Mouse (Mus musculus): ENCODE results near the gene Ntmt1.
A peak's percentile ranks its signal among the peaks of the same experiment; 100 is the strongest.

The Ntmt1 gene

DNA sequence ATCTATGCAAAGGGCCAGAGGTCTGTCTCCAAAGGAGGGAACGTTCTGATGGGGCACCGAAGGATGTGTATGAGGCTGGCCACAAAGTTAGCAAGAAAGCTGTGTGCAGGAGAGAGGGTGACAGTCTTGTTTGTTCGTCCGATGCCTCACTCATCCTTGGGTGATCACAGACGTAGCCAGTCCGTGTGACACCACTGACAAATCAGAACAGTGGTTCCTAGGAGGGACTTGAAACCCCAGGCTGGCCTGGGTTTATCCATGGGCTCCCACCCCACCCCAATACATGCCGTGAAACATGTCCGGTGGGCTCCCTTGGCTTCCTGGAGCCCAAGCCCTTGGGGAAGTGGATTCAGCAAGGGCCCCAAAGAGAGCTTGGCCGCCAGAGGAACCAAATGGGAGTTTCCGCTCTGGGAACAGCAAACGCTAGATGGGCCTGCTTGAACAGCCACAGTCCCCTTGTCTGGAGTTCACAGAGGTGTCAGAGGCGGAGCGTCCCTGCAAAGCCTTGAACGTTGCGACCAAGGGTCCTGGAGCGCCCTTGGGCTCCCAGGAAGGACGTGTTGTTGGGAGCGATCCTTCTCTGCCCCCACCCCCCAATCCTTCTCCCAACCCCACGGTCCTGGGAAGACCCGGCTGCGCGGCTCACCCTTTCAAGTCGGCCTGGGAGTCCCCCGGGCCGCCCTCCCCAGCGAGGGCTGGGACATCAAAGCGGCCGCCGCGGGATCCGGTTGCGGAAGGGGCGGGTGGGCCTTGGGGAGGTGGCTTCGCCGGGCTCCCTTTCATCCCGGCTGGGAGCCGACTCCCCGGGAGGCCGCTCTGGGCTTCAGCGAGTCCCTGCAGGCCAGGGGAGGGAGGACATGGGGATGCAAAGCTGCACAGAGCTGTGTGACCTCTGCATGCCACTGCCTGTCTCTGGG lies 23.3 kb upstream of the Ntmt1 start:
- peak; percentile 84 for DNase-seq (ENCODE audit: low spot score)

DNA sequence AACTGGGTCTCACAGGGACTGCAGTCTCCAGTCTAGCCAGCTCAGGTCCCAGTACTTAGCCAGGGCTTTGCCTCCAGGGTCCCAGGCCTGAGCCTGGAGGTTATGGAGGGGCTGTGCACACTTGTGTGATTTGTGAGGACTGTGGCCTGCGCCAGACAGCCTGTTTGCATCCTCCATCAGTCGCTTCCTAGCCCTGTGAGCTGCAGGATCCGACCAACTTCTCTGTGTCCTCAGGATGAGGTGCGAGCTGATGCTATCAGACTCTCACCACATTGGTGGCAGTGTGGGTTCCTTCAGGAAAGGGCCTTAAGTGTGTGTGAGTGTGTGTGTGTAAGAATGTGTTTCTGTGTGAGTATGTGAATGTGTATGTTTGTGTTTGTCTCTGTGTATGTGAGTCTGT lies 20.2 kb upstream of the Ntmt1 start:
- no peak for DNase-seq (ENCODE audit: low spot score)

- no peak for DNase-seq (ENCODE audit: low spot score)
These were observed 15.6 kb upstream of the Ntmt1 start for GRCm38 (mm10) chr2:30792061-30792460.

- peak; percentile 90 for DNase-seq (ENCODE audit: low spot score)
These were observed 13.2 kb upstream of the Ntmt1 start for GRCm38 (mm10) chr2:30794179-30795108.

- DNase-seq (ENCODE audit: low spot score): no peak
These were observed 12.2 kb upstream of the Ntmt1 start for GRCm38 (mm10) chr2:30795271-30795888.

GRCm38 (mm10) chr2:30795889-30796275 lies 11.7 kb upstream of the Ntmt1 start:
- DNase-seq (ENCODE audit: low spot score): no peak

DNA sequence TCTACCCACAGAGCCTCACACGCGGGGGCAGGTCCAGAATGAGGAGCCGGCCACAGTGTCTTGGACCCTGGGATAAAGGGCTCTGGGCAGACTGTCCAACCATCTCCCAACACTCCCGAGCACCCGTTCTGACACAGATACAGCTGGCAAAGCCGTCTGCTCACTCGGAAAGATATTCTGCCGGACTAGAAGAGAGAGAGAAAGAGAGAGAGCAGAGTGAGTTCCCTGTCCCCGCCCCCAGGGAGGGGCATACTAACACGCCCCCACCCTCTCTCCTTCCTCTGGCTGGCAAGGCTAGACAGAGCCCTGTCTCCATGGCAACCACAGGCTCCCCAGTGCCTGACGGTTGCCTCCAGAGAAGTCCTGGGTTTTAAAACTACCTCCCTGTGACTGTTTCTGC lies 11.2 kb upstream of the Ntmt1 start:
- DNase-seq (ENCODE audit: low spot score): peak; percentile 76

DNA sequence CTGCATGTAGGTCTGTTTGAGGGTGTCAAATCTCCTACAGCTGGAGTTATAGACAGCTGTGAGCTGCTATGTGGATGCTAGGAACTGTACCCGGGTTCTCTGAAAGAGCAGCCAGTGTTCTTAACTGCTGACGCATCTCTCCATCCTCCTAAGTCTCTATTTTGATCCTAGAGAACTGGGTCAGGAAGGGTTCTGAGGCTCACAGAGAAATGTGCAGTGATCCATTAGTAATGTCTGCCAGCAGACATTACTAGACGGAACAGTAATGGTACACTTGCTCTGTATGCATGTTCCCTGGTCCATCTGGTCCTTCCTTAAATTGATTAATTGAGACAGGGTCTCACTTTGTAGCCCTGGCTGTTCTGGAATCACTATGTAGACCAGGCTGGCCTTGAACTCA lies 8.2 kb upstream of the Ntmt1 start:
- no peak for DNase-seq (ENCODE audit: low spot score)

- no peak for DNase-seq (ENCODE audit: low spot score)
These were observed 7.0 kb upstream of the Ntmt1 start for GRCm38 (mm10) chr2:30800671-30801066.

DNA sequence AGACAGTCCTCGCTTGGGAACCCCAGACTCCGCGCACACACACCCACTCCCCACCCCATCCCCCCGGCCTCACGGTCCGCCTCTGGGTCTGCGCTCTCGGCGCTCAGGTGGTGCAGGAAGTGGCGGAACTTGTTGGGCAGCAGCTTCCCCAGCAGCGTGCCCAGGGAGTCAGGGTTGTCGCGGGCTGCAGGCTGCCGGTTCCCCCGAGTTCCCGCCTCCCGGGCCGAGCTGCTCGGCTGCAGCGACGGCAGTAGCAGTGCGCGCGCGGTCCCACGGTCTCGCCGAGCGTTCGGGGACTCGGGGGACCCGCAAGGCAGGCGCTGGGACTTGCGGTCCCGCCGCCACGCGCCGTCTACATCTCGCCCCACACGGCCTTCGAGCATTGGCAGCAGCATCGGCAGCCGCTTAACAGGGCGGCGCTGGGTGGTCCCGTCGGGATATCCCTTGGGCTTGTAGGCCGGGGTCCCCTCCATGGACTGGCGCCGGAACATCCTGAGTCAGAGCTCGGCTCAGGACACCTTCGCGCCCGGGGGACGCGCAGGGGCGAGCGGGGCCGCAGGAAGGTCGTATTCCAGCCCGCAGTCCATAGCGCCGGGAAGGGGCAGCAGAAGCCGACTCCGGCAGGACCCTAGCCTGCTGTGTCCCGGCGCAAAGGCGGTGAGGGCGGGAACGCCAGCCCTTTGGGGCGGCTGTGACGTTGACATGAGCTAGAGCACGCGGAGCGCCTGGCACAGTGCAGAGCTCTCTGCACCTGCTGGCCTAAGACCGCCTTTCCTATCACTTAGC lies 6.4 kb upstream of the Ntmt1 start:
- DNase-seq (ENCODE audit: low spot score): no peak

DNA sequence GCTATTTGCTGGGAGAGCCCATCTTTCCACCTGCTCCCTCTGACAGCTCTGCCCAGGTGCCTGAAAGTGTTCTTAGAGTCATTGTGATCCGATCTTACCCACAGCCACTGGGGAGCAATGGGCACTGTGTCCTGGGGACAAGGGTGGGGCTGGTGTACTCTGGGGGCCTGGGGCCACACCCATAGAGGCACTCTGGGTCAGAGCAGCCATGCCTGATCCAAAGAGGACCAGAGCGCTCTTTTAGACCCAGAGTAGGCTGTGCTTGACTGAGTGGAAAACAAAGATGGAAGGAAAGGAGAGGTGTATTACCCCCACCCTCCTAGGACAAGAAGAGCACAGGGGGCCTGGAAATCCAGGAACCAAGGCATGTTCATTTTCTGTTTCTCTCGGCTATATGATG lies 4.0 kb upstream of the Ntmt1 start, which contains the start of gene 1700001O22Rik:
Gene 1700001O22Rik (minus strand): TSS at position 58 of the 400 bp plus-strand sequence.
- DNase-seq (ENCODE audit: low spot score): no peak

DNA sequence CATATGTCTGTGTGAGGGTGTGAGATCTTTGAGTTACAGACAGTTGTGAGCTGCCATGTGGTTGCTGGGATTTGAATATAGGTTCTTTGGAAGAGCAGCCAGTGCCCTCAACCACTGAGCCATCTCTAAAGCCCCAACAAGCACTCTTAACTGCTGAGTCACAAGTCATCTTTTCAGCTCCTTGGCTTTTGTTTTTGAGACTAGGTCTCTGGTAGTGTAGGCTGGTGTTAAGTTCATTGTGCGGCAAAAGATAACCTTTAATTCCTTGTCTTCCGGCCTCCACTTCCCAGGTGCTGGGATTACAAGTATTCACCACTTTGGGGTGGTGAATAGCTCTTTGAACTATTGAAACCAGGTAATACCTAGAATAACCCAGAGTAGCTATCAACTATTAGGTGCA lies 1.6 kb upstream of the Ntmt1 start:
- DNase-seq (ENCODE audit: low spot score): no peak

DNA sequence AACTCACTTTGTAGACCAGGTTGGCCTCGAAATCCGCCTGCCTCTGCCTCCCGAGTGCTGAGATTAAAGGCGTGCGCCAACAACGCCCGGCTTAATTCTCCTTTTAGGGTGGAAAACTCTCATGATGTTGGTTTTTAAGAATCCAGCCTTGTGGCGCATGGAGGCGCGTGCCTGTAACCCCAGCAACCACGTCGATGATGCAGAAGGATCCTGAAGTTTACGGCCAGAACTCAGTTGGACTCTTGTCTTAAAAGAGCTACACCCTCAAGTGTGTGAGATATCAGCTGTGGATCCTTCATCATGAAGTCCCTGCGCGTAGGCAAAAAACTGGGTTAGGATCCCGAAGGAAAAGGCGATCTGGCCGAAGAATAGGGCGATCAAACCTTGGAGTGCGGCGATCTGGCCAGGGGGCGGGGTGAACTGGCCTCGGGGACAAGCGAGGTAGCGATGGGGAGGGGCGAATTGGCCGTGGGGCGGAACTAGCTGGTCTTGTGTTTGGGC lies 429 bp upstream of the Ntmt1 start:
- DNase-seq (ENCODE audit: low spot score): no peak

DNA sequence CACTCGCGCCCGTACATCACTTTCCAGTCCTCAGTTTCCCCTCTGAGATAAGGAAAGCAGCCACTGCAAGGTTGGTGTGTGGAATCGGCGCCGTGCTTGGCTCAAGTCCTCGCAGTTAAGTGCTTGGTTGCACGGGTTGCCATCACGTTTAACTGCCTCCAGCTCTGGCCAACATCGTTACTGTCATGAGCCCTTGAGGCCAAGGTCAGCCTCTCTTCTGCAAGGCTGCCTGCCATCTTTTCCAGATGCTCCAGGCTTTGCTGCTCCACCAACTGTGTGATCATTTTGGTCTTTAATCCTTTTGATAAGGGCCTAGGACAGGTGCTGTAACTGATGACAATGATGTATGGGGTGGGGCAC lies 650 bp downstream of the Ntmt1 start:
- peak; percentile 31 for DNase-seq (ENCODE audit: low spot score)

GRCm38 (mm10) chr2:30809503-30809902 lies 1.9 kb downstream of the Ntmt1 start:
- DNase-seq (ENCODE audit: low spot score): no peak

DNA sequence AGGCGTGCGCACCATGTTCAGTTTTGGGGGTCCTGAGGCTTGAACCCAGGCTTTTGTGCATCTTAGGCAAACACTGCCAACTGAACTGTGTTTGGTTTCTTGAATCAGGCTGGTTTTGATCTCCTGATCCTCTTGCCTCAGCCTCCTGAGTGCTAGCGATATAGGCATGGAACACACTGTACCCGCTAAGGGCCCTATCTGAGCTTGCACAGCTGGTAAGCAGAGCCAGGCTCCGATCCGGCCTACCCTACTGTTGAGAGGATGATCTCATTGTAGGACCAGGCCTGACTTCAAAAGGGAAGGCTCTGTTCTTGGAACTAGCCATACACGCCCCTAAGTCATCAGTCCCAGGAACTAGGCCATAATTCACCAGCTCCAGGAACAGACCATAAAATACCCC lies 2.9 kb downstream of the Ntmt1 start:
- no peak for DNase-seq (ENCODE audit: low spot score)

- DNase-seq (ENCODE audit: low spot score): no peak
These were observed 8.8 kb downstream of the Ntmt1 start for GRCm38 (mm10) chr2:30816383-30816782.

GRCm38 (mm10) chr2:30819873-30820272 lies 12.2 kb downstream of the Ntmt1 start:
- no peak for DNase-seq (ENCODE audit: low spot score)

DNA sequence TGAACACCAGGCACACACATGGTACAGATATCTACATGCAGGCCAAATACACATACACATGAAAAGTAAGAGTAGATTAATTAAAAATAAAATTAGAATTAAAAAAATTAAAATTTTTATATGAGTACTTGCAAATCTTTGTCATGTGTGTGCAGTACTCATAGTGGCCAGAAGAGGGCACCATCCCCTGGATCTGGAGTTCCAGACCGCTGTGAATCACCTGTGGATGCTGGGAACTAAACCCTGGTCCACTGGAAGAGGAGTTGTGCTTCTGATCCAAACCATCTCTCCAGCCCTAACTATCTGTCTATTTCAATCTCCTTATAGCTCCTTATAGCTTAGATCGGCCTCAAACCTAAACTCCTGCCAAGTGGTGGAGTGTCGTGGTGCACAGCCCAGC lies 13.4 kb downstream of the Ntmt1 start:
- no peak for DNase-seq (ENCODE audit: low spot score)

GRCm38 (mm10) chr2:30822460-30822859 lies 14.8 kb downstream of the Ntmt1 start:
- no peak for DNase-seq (ENCODE audit: low spot score)

DNA sequence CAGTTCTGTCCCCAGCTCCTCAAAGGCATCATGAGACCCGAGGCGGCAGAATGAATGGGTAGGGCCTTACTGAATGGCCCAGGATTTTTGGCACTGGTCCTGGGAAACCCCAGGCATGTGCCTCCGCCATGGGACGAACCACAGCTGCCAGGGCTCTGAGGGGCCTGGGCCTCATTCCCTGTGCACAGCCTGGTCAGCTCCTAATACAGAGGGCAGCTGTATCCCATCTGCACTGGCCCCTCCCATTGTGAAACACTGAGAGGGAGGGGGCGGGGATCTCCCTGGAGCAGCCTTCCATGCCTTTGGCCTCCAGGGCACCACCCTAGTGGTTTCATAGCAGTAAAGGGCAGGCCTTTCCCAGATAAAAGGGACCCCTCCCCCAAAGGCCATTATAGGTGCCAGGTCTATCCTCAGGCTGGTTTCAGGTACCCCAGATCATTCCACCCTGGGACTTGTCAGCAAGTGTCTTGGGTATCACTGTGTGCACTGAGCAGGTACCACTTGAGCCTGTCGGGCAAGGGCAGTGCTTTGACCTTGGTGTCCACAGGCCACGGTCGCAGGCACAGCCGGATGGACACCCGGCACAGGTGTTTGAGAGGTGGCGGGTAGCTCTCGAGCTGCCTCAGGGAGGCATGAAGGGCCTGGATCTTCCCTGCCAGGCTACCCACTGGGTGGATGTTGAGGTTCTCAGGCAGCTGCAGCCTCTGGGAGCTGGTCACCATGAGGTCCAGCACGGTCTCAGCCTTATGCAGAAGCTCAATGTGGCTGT lies 15.9 kb downstream of the Ntmt1 start:
- no peak for DNase-seq (ENCODE audit: low spot score)
